Mouse (Mus musculus): ENCODE measurements around the gene Lama2.
"Not testable (repeated sequence)": the region's sequence is repeated elsewhere in the genome, so short reads cannot be mapped to it uniquely, and the experiment has no call there.

GRCm38 (mm10) chr10:26938464-26938863 lies 681.1 kb downstream of the Lama2 start:
- TF ChIP-seq CTCF (IDR thresholded peaks at IDR 0.05; ENCODE audit: borderline replicate concordance, extremely low read depth, insufficient read depth, insufficient read length); POLR2A (IDR thresholded peaks at IDR 0.05; ENCODE audit: borderline replicate concordance, extremely low read depth, insufficient read depth, insufficient read length, poor library complexity, severe bottlenecking): not testable (repeated sequence)

Data from brain, embryonic 14.5 days (tissue).